Mouse (Mus musculus) lung, embryonic 14.5 days (tissue): Measurements from ENCODE around the gene Nat8f7. TPM values are rescaled to one million over a fixed set of nuclear protein-coding genes. Genes with fewer than 3 reads are reported as not detected.
"Not testable (repeated sequence)": the region's sequence is repeated elsewhere in the genome, so short reads cannot be mapped to it uniquely, and the experiment has no call there.

Source experiments
- ATAC-seq: fragments of 200-750 bp; cut with Nextera tagmentation; 2 replicates; pipeline ENCODE4 v1.8.0; 2017; ENCODE audit warnings: mild to moderate bottlenecking, moderate TSS enrichment, moderate library complexity; ENCODE audit not compliant: insufficient read depth
- DNase-seq: peaks from one replicate; pipeline ENCODE4 v3.0.0-alpha.2; 2015
- H3K27ac ChIP-seq: fragments of 300-500 bp; sonication (generic); 2 replicates; pipeline ENCODE4 v1.5.1; 2014; ENCODE audit warnings: low read depth, mild to moderate bottlenecking, moderate library complexity
- H3K27me3 ChIP-seq: fragments of 300-500 bp; sonication (generic); 2 replicates; pipeline ENCODE4 v1.6.1; 2014; ENCODE audit warnings: low read length, control low read depth; ENCODE audit not compliant: insufficient read depth
- H3K36me3 ChIP-seq: fragments of 300-500 bp; sonication (generic); 2 replicates; pipeline ENCODE4 v1.6.1; 2014; ENCODE audit warnings: control low read depth; ENCODE audit not compliant: insufficient read depth
- H3K4me1 ChIP-seq: fragments of 300-500 bp; sonication (generic); 2 replicates; pipeline ENCODE4 v1.6.1; 2014; ENCODE audit warnings: antibody characterized with exemption, control low read depth; ENCODE audit not compliant: insufficient read depth
- H3K4me2 ChIP-seq: fragments of 300-500 bp; sonication (generic); 2 replicates; pipeline ENCODE4 v1.6.1; 2014; ENCODE audit warnings: mild to moderate bottlenecking
- H3K4me3 ChIP-seq: fragments of 300-500 bp; sonication (generic); 2 replicates; pipeline ENCODE4 v1.5.1; 2014; ENCODE audit warnings: low read depth, low read length
- H3K9ac ChIP-seq: fragments of 300-500 bp; sonication (generic); 2 replicates; pipeline ENCODE4 v1.6.1; 2014
- H3K9me3 ChIP-seq: fragments of 300-500 bp; sonication (generic); 2 replicates; pipeline ENCODE4 v1.6.1; 2016; ENCODE audit warnings: low read depth, low read length, control low read depth
- WGBS: fragments of 180-500 bp; shearing (Covaris S2); extraction: QIAGEN DNeasy Blood & Tissue Kit; methylation state at CpG from one replicate; pipeline ENCODE4 v1.1.7; 2014; 5-methylcytosine and 5-hydroxymethylcytosine counted together
- microRNA-seq: library from miRNA; unstranded; fragments of <30 nt; microRNA quantifications from one replicate; pipeline ENCODE4, GENCODE M21; 2016; ENCODE audit warnings: borderline number of aligned reads
- polyA plus RNA-seq: library from polyadenylated mRNA; unstranded; fragments of >200 nt; fragmentation: Nextera tagmentation; extraction: Ambion mirVana; gene quantifications from 2 replicates; pipeline ENCODE4 v1.2.1, GENCODE M21; 2014

The Nat8f7 gene
- not detected in 2 replicates for polyA plus RNA-seq

- H3K4me3 ChIP-seq, H3K27ac ChIP-seq, H3K27me3 ChIP-seq, H3K36me3 ChIP-seq, H3K4me1 ChIP-seq, DNase-seq, ATAC-seq, H3K9ac ChIP-seq, H3K4me2 ChIP-seq, H3K9me3 ChIP-seq: not testable (repeated sequence)
- whole genome bisulfite sequencing = 79% methylated on average over 10 of the region's 10 CpGs
Measured at GRCm38 (mm10) chr6:85713105-85713504, at the start of gene Nat8f7. Gene Nat8f7, minus strand, starts transcription at chr6:85713205.

DNA sequence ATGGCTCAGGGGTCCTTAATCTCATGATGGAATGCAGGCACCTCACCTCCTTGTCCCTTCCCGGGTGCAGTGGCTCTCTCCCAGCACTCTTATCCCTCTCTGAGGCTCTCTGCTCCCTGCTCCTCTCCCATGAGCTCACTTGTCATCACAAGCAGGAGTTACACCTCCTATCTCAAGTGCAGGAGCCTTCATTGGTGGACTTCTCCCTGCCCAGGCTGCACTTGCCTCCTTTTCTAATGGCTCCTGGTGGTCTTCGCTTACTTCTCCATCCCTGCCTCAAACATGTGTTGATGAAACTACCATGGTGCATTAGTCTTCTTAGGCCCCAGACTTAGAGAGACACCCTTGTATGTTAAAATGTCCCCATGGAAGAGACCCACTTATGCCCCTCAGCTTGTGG lies 49.7 kb upstream of the Nat8f7 start:
- not testable (repeated sequence) for DNase-seq, ATAC-seq, H3K4me1 ChIP-seq, H3K27ac ChIP-seq, H3K9me3 ChIP-seq, H3K36me3 ChIP-seq, H3K9ac ChIP-seq, H3K27me3 ChIP-seq, H3K4me3 ChIP-seq, H3K4me2 ChIP-seq
- WGBS = 82% methylated on average over 1 of the region's 2 CpGs

GRCm38 (mm10) chr6:85755705-85756249 lies 42.8 kb upstream of the Nat8f7 start:
- not testable (repeated sequence) for H3K27ac ChIP-seq, H3K9ac ChIP-seq, DNase-seq, H3K4me2 ChIP-seq, H3K36me3 ChIP-seq, ATAC-seq, H3K4me1 ChIP-seq, H3K4me3 ChIP-seq, H3K9me3 ChIP-seq, H3K27me3 ChIP-seq
- WGBS = 42% methylated on average over 3 of the region's 6 CpGs

DNA sequence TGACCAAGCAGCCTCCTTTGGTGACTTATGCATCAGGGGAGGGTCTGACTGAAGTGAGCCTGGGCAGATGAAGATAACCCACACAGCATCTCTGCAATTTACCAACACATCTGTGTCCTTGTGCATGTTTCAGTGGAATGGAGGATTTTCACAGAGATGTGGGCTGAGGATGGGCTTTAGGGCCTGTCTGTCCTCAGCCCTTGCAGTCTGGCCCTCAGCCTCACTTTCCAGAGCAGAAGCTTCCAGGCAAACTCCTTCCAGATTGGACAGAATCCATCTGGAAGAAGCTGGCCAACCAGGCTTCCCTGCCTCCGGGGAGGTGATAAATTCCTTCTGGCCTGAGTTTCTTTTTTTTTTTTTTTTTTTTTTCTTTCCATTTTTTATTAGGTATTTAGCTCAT lies 3.4 kb downstream of the Nat8f7 start:
- not testable (repeated sequence) for H3K4me3 ChIP-seq, DNase-seq, H3K9ac ChIP-seq, H3K4me1 ChIP-seq, H3K9me3 ChIP-seq, H3K4me2 ChIP-seq, H3K27me3 ChIP-seq, H3K27ac ChIP-seq, ATAC-seq, H3K36me3 ChIP-seq
- 60% methylated on average over 1 of the region's 1 CpGs for WGBS

DNA sequence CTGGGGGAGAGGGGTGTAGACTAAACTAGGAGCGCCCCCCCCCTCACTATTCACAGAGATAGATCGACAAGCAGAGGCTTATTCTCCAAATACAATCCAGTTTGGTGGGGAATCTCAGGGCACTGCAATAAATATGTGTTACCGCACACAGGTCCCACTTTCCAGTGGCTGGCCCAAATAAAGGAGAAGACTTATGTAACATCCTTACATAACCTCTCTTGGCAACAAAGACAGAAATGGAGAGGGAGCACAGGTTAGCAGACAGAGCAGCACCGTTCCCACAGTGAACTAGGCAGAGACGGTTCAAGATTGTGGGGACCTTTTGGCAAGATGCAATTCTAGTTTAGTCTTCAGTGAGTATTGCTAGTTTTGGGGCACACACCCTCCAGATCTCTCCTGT lies 3.8 kb downstream of the Nat8f7 start:
- 87% methylated on average over 5 of the region's 5 CpGs for WGBS
- not testable (repeated sequence) for H3K36me3 ChIP-seq, H3K27ac ChIP-seq, ATAC-seq, H3K4me3 ChIP-seq, H3K27me3 ChIP-seq, DNase-seq, H3K4me2 ChIP-seq, H3K9me3 ChIP-seq, H3K9ac ChIP-seq, H3K4me1 ChIP-seq

DNA sequence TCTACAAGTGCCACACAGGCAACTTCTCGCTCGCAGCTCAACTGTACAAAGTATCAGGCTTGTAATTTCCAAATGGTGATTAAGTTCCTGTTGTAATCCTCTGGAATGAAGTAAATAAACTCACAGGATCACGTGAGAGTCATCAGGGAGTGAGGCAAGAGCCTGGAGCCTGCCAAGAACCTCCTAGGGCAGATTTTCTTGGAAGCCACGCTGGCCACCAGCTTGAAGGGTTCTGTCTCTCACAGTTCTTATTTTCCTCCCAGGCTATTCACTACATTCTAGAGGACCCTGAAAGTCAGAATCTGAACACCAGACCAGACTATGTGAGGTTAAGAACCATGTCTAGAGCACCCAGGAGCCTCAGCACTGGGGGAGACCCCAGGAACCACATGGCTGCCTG lies 11.1 kb downstream of the Nat8f7 start:
- not testable (repeated sequence) for DNase-seq, H3K9ac ChIP-seq, H3K9me3 ChIP-seq, ATAC-seq, H3K4me2 ChIP-seq, H3K36me3 ChIP-seq, H3K27me3 ChIP-seq, H3K4me3 ChIP-seq, H3K27ac ChIP-seq, H3K4me1 ChIP-seq
- WGBS = 67% methylated on average over 2 of the region's 4 CpGs

Small RNAs within 50 kb of the gene (microRNA-seq; reads per million reads assigned to microRNA genes)
- not detected for gene Gm27317

Other genes with a start within 250 kb of the Nat8f7 start
- 0.15 and 0.29 TPM in 2 replicates for gene Fbxo41, start 210.2 kb downstream of the Nat8f7 start, polyA plus RNA-seq
- not detected in 2 replicates for gene Egr4, start 199.6 kb downstream of the Nat8f7 start, polyA plus RNA-seq
- 7.1 and 7.8 TPM in 2 replicates for gene Alms1, start 125.7 kb downstream of the Nat8f7 start, polyA plus RNA-seq
- gene Nat8f3, start 52.5 kb upstream of the Nat8f7 start, polyA plus RNA-seq = 0.12 and 0.19 TPM in 2 replicates
- not detected in 2 replicates for gene Nat8f6, start 107.7 kb upstream of the Nat8f7 start, polyA plus RNA-seq
- not detected in 2 replicates for gene Nat8f5, start 107.8 kb upstream of the Nat8f7 start, polyA plus RNA-seq
- gene Nat8, start 118.9 kb upstream of the Nat8f7 start, polyA plus RNA-seq = not detected in 2 replicates
- not detected in 2 replicates for gene Nat8f2, start 156.0 kb upstream of the Nat8f7 start, polyA plus RNA-seq
- 4.9 and 5.4 TPM in 2 replicates for gene Nat8f4, start 191.7 kb upstream of the Nat8f7 start, polyA plus RNA-seq
- gene Tprkb, start 198.7 kb upstream of the Nat8f7 start, polyA plus RNA-seq = 29.1 and 32.8 TPM in 2 replicates
- gene Nat8f1, start 202.5 kb upstream of the Nat8f7 start, polyA plus RNA-seq = 2.2 and 3.6 TPM in 2 replicates
- gene Dusp11, start 248.5 kb upstream of the Nat8f7 start, polyA plus RNA-seq = 50.0 and 56.3 TPM in 2 replicates